Mouse (Mus musculus) bone marrow, adult 2 months (tissue): ENCODE measurements around the gene Gm17651. TPM values are rescaled to one million over a fixed set of nuclear protein-coding genes. Genes with fewer than 3 reads are reported as not detected.

Experiments used
- H3K27ac ChIP-seq: fragments of 200-500 bp; 2 replicates; pipeline ENCODE4 v1.5.1; 2012; ENCODE audit warnings: low read depth, mild to moderate bottlenecking, control low read depth, inconsistent platforms, low read length; ENCODE audit not compliant: control insufficient read depth, poor library complexity, insufficient read depth
- H3K4me1 ChIP-seq: fragments of 200-500 bp; 2 replicates; pipeline ENCODE4 v1.6.1; 2011; ENCODE audit warnings: low read length; ENCODE audit not compliant: control insufficient read depth, insufficient read depth
- H3K4me3 ChIP-seq: fragments of 200-500 bp; replicated peaks from 2 replicates; pipeline ENCODE3; 2011; ENCODE audit warnings: mild to moderate bottlenecking, low read depth, low read length, control low read depth; ENCODE audit not compliant: control insufficient read depth
- CTCF ChIP-seq: fragments of 200-500 bp; IDR thresholded peaks from 2 replicates; pipeline ENCODE4 v1.5.1; 2011; ENCODE audit warnings: low read length, control low read depth; ENCODE audit not compliant: control insufficient read depth, insufficient read depth
- POLR2A ChIP-seq: fragments of 200-500 bp; IDR thresholded peaks from 2 replicates; pipeline ENCODE4 v1.6.1; 2011; ENCODE audit warnings: low read depth, mild to moderate bottlenecking, control low read depth, low read length, borderline replicate concordance; ENCODE audit not compliant: control insufficient read depth
- WGBS: fragments of 180-500 bp; shearing (Covaris S2); methylation state at CpG from one replicate; pipeline ENCODE4 v1.1.7; 2018; 5-methylcytosine and 5-hydroxymethylcytosine counted together
- polyA plus RNA-seq: library from polyadenylated mRNA; stranded (reverse); fragments of >200 nt; gene quantifications from 2 replicates; pipeline ENCODE4 v1.2.4, GENCODE M21; 2011; ENCODE audit warnings: low replicate concordance; ENCODE audit not compliant: missing spikeins, insufficient read depth, insufficient read length

Gm17651 gene
- polyA plus RNA-seq = not detected in 2 replicates

DNA sequence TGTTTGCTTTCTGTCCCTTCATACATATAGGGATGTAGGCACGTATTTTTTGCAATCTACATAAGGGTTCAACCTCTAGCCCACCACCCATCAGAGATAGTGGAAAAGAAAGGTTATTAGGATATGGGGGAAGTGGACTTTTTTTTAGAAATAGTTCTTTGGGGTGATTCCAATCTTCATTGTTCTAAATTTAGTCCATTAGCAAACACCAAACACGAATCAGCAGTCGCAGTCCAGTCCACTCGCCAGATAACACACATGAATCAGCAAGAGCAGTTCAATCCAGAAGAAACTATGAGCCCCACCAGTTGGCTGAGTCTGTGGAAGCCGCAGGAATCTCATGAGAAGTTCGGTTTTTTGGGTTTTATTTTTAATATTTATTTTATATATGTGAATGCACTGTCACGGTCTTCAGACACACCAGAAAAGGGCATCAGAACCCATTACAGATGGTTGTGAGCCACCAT lies at the start of gene Gm17651:
Gene Gm17651, minus strand, starts transcription at position 51 of the 467 bp plus-strand sequence.
- Histone ChIP-seq H3K4me1 (no peaks in the 10 kb centered on the region), H3K27ac (no peak within 1 kb of the TSS), H3K4me3 (no peak within 1 kb of the TSS)
- no peak for TF ChIP-seq CTCF
- 75% methylated on average over 7 of the region's 7 CpGs for WGBS

DNA sequence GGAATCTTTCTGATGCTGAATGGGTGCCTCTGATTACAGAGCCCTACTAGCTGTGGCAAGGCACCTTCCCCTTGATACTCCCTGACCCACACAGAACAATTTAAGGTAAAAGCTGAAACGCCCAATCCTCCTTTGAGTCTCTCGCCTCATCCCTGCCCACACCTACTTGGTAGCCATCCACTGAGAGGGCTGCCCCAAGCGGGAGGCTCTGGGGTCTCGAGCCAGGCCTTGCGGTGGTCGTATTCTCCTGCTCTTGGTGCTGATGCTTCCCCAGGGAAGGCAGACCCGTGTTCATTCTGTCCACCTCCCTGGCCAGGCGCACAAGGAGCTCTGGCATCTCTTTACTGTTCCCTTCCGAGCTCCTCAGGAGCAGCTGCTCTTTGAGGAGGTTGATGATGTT lies 44.6 kb upstream of the Gm17651 start:
- no peaks in the 10 kb centered on the region for H3K4me1 ChIP-seq
- H3K27ac ChIP-seq = no peak overlapping the region
- TF ChIP-seq POLR2A = no peak
- TF ChIP-seq CTCF = no peak
- WGBS = 79% methylated on average over 9 of the region's 9 CpGs
- H3K4me3 ChIP-seq = no peak overlapping the region

DNA sequence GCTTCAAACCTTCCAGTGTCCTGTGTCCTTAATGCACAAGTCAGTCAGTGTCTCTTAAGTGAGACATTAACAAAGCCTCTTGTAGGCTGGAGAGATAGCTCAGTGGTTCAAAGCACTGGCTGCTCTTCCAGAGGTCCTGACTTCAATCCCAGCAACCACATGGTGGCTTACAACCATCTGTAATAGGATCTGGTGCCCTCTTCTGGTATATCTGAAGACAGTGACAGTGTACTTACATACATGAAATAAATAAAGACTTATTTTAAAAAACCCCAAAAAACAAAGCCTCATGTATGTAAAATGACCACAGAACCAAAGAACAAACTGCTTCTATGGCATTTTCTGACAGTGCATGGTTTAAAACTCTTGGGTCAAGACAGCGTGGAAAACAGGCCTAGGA lies 41.4 kb upstream of the Gm17651 start:
- 83% methylated on average over 1 of the region's 1 CpGs for WGBS
- Histone ChIP-seq H3K4me1 (no peaks in the 10 kb centered on the region), H3K27ac (no peak overlapping the region), H3K4me3 (no peak overlapping the region)
- TF ChIP-seq POLR2A (no peak), CTCF (no peak)

DNA sequence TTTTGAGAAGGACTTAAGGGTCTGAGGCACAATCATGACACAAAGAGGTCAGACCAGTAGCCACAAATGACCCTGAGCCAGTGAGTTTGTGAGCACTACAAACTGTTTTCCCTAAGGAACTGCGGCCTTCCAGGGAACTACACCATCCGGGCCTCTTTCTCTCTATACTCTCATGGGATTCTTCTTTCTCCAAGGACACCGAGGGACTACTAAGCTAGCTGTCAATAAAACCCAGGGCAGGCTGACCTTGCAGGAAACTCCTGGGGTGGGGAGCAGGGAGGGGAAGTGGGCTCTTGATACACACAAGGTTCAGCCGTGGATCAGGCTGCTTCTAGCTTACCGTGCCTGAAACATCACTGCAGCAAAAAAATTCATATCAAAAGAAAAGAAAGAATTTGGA lies 36.4 kb upstream of the Gm17651 start:
- Histone ChIP-seq H3K4me1 (no peaks in the 10 kb centered on the region), H3K27ac (no peak overlapping the region), H3K4me3 (no peak overlapping the region)
- TF ChIP-seq CTCF (no peak), POLR2A (no peak)
- WGBS = 38% methylated on average over 5 of the region's 5 CpGs

DNA sequence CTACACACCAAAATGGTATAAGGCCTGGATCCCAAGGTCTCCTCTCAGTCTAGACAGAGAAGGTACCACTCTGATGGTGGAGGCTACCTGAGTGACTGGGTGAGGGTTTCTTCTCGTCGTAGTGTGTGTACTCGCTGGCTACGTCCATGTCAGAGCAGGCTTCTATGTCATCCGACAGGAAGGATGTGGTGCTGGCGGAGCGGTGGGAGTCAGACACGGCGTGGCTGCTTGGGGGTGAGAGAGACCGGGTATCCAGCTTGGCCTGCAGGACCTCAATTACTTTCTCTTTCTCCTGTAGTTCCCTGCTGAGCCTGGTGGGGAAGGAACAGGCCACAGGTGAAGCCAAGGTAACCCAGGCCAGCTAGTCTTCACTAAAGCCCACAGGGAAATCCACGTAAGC lies 35.6 kb upstream of the Gm17651 start:
- Histone ChIP-seq H3K27ac (no peak overlapping the region), H3K4me1 (no peaks in the 10 kb centered on the region), H3K4me3 (no peak overlapping the region)
- WGBS = 66% methylated on average over 11 of the region's 11 CpGs
- no peak for TF ChIP-seq CTCF
- TF ChIP-seq POLR2A = no peak

DNA sequence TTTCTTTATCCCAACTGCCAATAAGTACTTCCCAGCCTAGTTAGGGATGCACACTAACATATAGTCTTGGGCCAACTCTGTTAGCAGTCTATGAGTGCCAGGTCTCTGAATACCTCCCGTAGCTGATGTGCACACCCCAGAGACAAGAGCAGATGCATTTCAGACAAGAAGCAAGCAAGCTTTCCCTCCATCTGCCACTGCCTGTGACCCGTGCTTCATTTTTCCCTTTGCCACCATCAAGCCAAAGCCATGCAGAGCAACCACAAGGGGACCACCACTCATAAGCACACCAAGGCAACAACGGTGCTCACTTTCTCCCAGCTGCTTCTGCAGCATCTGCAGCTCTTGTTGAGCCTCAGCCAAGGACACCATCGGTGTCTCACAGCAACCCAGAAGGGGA lies 32.1 kb upstream of the Gm17651 start:
- no peak overlapping the region for H3K27ac ChIP-seq
- no peak for TF ChIP-seq POLR2A
- TF ChIP-seq CTCF = no peak
- H3K4me1 ChIP-seq = no peaks in the 10 kb centered on the region
- no peak overlapping the region for H3K4me3 ChIP-seq
- WGBS = 88% methylated on average over 4 of the region's 4 CpGs

DNA sequence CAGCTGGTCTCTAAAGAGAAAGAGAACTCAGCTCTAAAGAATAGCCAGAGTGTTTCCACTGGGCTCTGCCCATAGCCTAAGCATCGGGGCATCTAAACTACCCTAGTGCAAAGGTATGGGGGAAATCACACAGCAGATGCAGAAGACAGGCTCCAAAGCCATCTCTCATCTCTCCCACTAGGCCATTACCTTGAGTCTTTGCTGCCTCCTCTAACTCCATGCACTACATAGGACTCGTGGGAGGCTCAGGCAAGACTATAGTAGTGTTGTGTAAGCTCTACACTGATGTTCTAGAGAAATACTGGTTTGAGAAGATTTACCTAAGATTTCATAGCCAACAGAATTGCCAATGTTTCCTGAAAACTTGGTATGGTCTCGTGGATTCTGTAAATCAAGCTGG lies 31.0 kb upstream of the Gm17651 start:
- WGBS = 73% methylated on average over 3 of the region's 3 CpGs
- no peaks in the 10 kb centered on the region for H3K4me1 ChIP-seq
- no peak overlapping the region for H3K4me3 ChIP-seq
- TF ChIP-seq POLR2A (no peak), CTCF (no peak)
- H3K27ac ChIP-seq = no peak overlapping the region

DNA sequence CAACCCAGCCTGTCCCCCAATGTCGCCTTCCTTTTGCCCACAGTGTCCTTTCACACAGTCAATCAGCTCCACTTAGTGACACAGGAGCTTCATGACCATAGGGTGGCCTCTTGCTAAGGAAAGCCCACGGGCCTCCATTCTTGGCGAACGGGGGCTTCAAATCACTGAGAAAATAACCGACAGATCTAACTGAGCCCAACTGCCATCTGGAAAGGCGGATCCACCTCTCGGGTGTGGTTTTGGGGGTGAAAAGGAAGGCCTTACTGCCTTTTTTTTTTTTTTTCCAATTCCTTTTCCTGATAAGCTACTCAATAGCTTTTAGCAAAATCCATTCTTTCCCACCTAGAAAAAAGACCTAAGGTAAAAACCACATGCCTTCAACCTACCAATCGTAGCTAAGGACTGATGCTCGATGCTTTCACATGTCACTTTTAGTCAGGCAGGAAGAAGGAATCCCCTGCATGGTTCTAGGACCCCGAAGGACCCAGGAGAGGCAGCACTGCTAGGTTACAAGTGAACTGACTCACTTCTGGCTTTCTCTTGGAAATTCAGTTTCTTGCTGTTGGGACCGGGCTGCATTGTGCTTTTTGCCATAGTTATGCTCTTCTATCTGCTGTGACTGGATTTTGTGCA lies 28.1 kb upstream of the Gm17651 start:
- no peak for TF ChIP-seq POLR2A
- no peak for TF ChIP-seq CTCF
- Histone ChIP-seq H3K27ac (no peak overlapping the region), H3K4me3 (no peak overlapping the region), H3K4me1 (no peaks in the 10 kb centered on the region)
- WGBS = 82% methylated on average over 11 of the region's 11 CpGs

DNA sequence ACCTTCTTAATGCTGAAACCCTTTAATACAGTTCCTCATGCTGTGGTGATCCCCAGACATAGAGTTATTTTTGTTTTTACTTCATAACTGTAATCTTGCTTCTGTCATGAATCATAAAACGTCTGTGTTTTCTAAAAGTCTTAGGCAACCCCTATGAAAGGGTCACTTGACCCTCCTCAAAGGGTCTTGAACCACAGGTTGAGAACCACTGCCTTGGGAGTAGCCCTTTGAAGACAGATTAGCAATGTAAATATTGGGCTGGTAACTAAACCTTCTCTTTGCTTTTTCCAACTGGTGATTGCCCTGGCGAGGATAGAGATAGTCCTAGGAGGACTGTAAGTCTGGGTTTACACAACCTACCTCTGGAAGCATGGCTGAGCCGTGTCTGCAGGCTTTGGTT lies 26.7 kb upstream of the Gm17651 start:
- no peak overlapping the region for H3K27ac ChIP-seq
- TF ChIP-seq POLR2A (no peak), CTCF (no peak)
- no peaks in the 10 kb centered on the region for H3K4me1 ChIP-seq
- 50% methylated on average over 3 of the region's 3 CpGs for WGBS
- H3K4me3 ChIP-seq = no peak overlapping the region
